Mouse (Mus musculus): ENCODE data around the gene Ugt1a7c.
"Not testable (repeated sequence)": the region's sequence is repeated elsewhere in the genome, so short reads cannot be mapped to it uniquely, and the experiment has no call there.

Gene Ugt1a7c

GRCm38 (mm10) chr1:88094941-88095492 is at the start of gene Ugt1a7c:
TSS of gene Ugt1a7c (plus strand) at chr1:88095062.
- peak; percentile 47 for DNase-seq

- not testable (repeated sequence) for DNase-seq
Measured at GRCm38 (mm10) chr1:88047408-88047807, 47.5 kb upstream of the Ugt1a7c start.

- no peak for DNase-seq
Measured at GRCm38 (mm10) chr1:88055088-88055487, 39.8 kb upstream of the Ugt1a7c start, which contains the start of gene Ugt1a10. TSS of gene Ugt1a10 (plus strand) at chr1:88055388.

- not testable (repeated sequence) for DNase-seq
Measured at GRCm38 (mm10) chr1:88066472-88067102, 28.3 kb upstream of the Ugt1a7c start.

- no peak for DNase-seq
Measured at GRCm38 (mm10) chr1:88070495-88070894, 24.4 kb upstream of the Ugt1a7c start, which contains the start of gene Ugt1a9. TSS of gene Ugt1a9 (plus strand) at chr1:88070800.

- DNase-seq = no peak
Measured at GRCm38 (mm10) chr1:88070902-88071301, 24.0 kb upstream of the Ugt1a7c start.

GRCm38 (mm10) chr1:88074471-88074870 is 20.4 kb upstream of the Ugt1a7c start:
- no peak for DNase-seq

- DNase-seq = no peak
Measured at GRCm38 (mm10) chr1:88077128-88077527, 17.7 kb upstream of the Ugt1a7c start.

GRCm38 (mm10) chr1:88081670-88082069 is 13.2 kb upstream of the Ugt1a7c start:
- DNase-seq = no peak

- no peak for DNase-seq
Measured at GRCm38 (mm10) chr1:88086125-88086524, 8.7 kb upstream of the Ugt1a7c start.

GRCm38 (mm10) chr1:88087513-88087912 is 7.3 kb upstream of the Ugt1a7c start, which contains the start of gene Ugt1a8:
TSS of gene Ugt1a8 (plus strand) at chr1:88087813.
- no peak for DNase-seq

- DNase-seq = no peak
Measured at GRCm38 (mm10) chr1:88092341-88092740, 2.5 kb upstream of the Ugt1a7c start.

GRCm38 (mm10) chr1:88094270-88094676 is 589 bp upstream of the Ugt1a7c start:
- DNase-seq = not testable (repeated sequence)

- not testable (repeated sequence) for DNase-seq
Measured at GRCm38 (mm10) chr1:88098546-88098945, 3.7 kb downstream of the Ugt1a7c start.

GRCm38 (mm10) chr1:88099691-88100090 is 4.8 kb downstream of the Ugt1a7c start:
- DNase-seq = not testable (repeated sequence)

GRCm38 (mm10) chr1:88103019-88103418 is 8.2 kb downstream of the Ugt1a7c start, which contains the start of gene Ugt1a6b:
TSS of gene Ugt1a6b (plus strand) at chr1:88103252.
- DNase-seq = not testable (repeated sequence)

GRCm38 (mm10) chr1:88103697-88104468 is 9.0 kb downstream of the Ugt1a7c start:
- not testable (repeated sequence) for DNase-seq

GRCm38 (mm10) chr1:88104667-88105430 is 10.0 kb downstream of the Ugt1a7c start:
- DNase-seq = no peak

GRCm38 (mm10) chr1:88105656-88106055 is 10.8 kb downstream of the Ugt1a7c start:
- DNase-seq = no peak

GRCm38 (mm10) chr1:88109027-88109557 is 14.2 kb downstream of the Ugt1a7c start:
- DNase-seq = not testable (repeated sequence)

GRCm38 (mm10) chr1:88109604-88110003 is 14.7 kb downstream of the Ugt1a7c start:
- not testable (repeated sequence) for DNase-seq

- DNase-seq = not testable (repeated sequence)
Measured at GRCm38 (mm10) chr1:88112769-88113168, 17.9 kb downstream of the Ugt1a7c start.

Data from embryo, embryonic 11 days (tissue).